Mouse (Mus musculus): Measurements from ENCODE around the gene Odf3l2. TPM values are rescaled to one million over a fixed set of nuclear protein-coding genes. Genes with fewer than 3 reads are reported as not detected.

Gene Odf3l2
- total RNA-seq, 2 experiments from 2014 or later: 0.27 TPM; not detected in 1

DNA sequence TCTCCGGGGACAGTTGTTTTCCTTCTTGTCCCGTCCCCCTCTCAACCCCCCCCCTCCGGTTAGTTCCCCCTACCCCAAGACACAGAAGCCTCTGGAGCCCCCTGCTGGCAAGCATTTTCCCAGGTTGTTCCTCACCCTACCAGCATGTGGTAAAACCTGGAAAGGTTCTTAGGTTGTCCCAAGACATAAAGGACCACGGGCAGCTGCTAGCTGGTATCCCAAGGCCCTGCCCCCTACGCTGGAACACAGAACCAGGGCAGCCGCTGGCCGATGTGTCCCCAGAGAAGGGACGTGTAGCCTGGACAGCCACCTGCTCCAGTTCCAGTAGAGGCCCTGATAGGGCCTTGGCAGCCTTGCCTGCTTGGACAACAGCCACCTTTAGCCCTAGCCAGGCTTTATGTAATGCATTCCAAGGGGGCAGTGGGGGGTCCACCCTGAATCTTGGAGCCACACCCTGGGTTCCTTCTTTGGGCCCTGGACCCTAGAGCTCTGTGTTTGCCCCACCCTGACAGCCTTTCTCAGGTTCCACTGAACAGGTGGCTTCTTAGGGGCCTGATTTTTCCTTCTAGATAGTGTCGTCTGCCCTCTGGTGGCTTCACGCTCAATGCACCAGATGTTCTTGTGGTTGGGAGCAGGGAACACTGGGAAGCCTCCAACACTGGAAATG lies 37.5 kb upstream of the Odf3l2 start:
- Histone ChIP-seq H3K27ac (peak overlapping the region; percentile 77), H3K4me3 (peak overlapping the region; percentile 63)
- TF ChIP-seq CTCF (IDR thresholded peaks at IDR 0.05): peak; percentile 42
- intact Hi-C loops (cut with DNase I): no loop called here
- DNase-seq (ENCODE audit: extremely low spot score in 1 of 2, low spot score in 2 of 2): no peak

DNA sequence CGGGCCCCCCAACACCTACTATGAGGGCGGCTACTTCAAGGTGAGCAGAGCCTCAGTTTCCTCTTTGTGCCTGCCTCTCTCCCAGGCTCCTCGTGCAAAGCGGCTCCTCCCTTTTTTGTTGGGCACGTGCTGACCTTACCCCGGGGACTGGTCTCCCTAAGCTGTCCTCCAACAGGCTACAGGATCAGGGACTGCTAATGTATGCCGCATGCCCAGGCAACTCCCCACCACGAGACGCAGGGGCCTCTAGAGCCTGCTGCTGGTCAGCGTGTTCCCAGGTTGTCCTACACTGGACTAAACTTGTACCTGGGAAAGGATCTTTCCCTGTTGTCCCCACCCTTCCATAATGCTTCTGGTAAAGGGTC lies 37.0 kb upstream of the Odf3l2 start:
- Histone ChIP-seq H3K27ac (peak overlapping the region; percentile 77), H3K4me3 (peak overlapping the region; percentile 63)
- TF ChIP-seq CTCF (IDR thresholded peaks at IDR 0.05): no peak
- no peak for DNase-seq (ENCODE audit: extremely low spot score in 1 of 2, low spot score in 2 of 2)
- intact Hi-C loops (cut with DNase I): no loop called here

DNA sequence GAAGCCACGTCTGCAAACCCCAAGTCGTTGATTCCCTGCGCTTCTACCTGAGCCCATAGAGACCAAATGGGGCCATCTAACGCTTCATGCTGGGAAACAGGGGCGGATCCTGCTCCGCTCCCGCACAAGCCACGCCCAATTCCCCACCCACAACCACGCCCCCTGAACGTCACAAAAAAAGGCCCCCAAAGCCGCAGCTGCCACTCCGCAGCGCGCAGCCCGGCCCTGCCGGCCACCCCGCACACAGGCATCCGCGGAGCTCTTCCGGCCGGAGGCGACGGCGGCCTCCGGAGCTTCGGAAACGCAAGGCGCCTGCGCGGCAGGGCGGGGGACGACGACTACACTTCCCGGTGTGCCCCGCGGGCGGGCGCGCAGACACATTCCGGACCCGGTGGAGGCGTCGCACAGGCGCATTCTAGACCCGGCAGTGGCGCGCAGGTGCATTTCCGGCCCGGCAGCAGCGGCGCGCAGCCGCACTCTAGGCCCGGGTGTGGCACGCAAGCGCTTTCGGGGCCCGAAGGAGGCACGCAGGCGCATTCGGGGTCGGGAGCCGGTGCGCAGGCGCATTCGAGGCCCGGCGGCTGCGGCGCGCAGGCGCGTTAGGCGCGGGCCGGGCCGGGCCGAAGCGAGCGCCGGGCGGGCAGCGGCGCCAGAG lies 36.2 kb upstream of the Odf3l2 start, which contains the start of gene Cdc34:
Gene Cdc34 (plus strand): TSS at position 605 of the 655 bp plus-strand sequence.
- DNase-seq (ENCODE audit: extremely low spot score in 1 of 2, low spot score in 2 of 2): peak; percentile 99 to 100
- intact Hi-C loops (cut with DNase I): loop anchor here (1.0 kb wide), 1 partner anchor 12 kb away; the partner anchor contains the start of gene Tpgs1
- H3K4me3 ChIP-seq: peak within 1 kb of the TSS; percentile 63
- peak; percentile 41 for TF ChIP-seq CTCF (IDR thresholded peaks at IDR 0.05)
- H3K27ac ChIP-seq: peak within 1 kb of the TSS; percentile 85

- no peak for DNase-seq (ENCODE audit: extremely low spot score in 1 of 2, low spot score in 2 of 2)
- Histone ChIP-seq H3K4me3 (peak overlapping the region; percentile 47), H3K27ac (peak overlapping the region; percentile 85)
- intact Hi-C loops (cut with DNase I): loop anchor here (1.0 kb wide), 1 partner anchor 12 kb away; the partner anchor contains the start of gene Tpgs1
- no peak for TF ChIP-seq CTCF (IDR thresholded peaks at IDR 0.05)
These were observed 35.3 kb upstream of the Odf3l2 start for GRCm38 (mm10) chr10:79680606-79681495.

DNA sequence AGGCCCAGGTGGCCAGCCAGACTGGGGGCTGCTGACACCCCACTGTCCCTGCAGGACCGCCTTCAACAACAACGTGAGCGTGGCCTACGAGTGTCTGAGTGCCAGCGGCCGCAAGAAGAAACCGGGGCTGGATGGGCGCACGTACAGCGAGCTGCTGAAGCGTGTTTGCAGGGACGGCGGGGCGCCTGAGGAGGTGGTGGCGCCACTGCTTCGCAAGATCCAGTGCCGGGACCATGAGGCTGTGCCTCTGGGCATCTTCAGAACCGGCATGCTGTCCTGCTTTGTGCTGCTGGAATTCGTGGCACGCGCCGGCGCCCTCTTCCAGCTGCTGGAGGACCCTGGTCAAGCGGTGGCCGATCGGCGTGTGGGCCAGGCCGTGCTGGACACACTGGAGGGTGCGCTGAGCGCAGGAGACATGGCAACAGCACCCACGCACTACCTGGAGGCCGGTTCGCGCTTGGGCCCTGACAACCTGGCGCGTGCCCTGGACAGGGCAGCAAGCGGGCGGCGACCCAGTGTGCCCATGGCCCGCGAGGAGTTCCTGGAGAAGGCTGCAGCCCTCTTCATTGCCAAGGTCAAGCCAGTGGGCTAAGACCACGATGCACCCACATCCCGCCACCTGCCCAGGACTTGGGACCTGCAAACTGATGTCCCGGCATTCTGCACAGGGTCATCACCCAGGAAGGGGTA lies 30.0 kb upstream of the Odf3l2 start:
- DNase-seq (ENCODE audit: extremely low spot score in 1 of 2, low spot score in 2 of 2): no peak
- no peak for TF ChIP-seq CTCF (IDR thresholded peaks at IDR 0.05)
- H3K27ac ChIP-seq: no peak overlapping the region
- no peak overlapping the region for H3K4me3 ChIP-seq
- intact Hi-C loops (cut with DNase I): no loop called here

DNA sequence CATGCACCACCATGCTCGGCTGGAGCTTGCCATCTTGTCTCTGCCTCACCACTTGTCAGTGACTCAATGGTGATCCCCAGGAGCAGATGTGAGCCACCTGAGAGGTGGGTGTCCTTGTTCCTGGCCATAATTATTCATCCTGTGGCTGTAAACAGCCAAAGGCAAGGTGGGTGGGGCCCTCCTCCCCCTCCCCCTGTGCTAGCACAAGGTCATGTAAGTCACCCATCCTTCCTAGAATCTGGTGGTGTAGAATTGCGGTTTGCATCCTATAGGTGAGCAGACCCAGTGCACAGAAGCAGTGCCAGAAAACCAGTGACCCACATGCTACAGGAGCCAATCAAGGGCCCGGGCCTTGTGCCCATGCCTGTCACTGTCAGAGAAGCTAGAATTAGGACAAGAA lies 27.5 kb upstream of the Odf3l2 start:
- Histone ChIP-seq H3K4me3 (no peak overlapping the region), H3K27ac (no peak overlapping the region)
- intact Hi-C loops (cut with DNase I): no loop called here
- TF ChIP-seq CTCF (IDR thresholded peaks at IDR 0.05): no peak
- no peak for DNase-seq (ENCODE audit: extremely low spot score in 1 of 2, low spot score in 2 of 2)

DNA sequence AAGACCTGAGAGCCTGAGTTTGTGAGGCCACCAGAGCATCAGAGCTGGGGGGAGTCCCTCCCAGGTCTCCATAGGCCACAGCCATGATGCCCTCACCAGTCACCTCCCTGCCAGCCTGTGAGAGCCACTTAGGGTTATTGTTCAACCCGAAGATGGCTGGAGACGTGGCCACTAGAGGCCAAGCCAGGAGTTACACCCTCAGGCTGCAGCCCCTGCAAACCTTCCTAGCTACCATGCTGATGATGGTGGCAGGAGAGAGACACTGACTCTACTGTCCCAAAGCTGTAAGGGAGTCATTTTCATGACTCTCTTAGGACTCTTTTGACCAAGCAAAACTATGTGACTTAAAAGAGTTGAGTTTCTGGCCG lies 26.5 kb upstream of the Odf3l2 start:
- no peak overlapping the region for H3K4me3 ChIP-seq
- intact Hi-C loops (cut with DNase I): no loop called here
- TF ChIP-seq CTCF (IDR thresholded peaks at IDR 0.05): no peak; the same call in 1 of the 2 replicates
- no peak for DNase-seq (ENCODE audit: extremely low spot score in 1 of 2, low spot score in 2 of 2)
- H3K27ac ChIP-seq: no peak overlapping the region

DNA sequence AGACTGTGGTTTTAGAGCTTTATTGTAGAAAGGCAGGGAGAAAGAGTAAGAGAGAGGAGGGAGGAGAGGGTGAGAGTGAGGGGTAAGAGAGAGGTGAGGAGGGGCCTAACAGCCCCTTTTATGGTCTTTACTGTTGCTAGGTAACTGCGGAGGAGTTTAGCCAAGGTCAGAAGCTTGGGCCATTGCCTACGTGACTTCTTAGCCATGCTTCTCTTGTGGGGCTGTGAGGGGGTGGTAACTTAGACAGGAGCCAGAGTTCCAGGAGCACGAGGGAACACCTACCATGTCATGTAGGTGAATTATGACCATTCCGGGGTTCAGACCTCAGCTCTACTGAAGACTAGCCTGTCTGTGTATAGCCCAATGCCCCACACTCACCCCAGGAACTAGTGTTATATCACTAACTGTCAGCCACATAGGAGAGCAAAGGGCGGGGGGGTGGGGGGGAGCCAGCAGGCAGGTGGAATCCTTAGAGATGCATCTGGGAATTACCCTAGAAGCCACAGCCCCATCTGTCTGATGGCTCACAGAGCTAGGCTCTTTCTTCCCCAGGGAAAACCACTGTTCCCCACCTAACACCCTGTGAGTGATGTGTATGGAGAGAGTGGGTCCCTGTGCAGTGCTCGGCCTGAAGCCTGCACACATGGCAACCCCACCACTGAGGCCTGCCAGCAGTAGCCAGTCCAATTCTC lies 26.0 kb upstream of the Odf3l2 start:
- DNase-seq (ENCODE audit: extremely low spot score in 1 of 2, low spot score in 2 of 2): no peak
- intact Hi-C loops (cut with DNase I): no loop called here
- Histone ChIP-seq H3K27ac (no peak overlapping the region), H3K4me3 (no peak overlapping the region)
- TF ChIP-seq CTCF (IDR thresholded peaks at IDR 0.05): no peak

- TF ChIP-seq CTCF (IDR thresholded peaks at IDR 0.05): no peak
- peak overlapping the region; percentile 99 for H3K27ac ChIP-seq
These were observed 24.7 kb upstream of the Odf3l2 start for GRCm38 (mm10) chr10:79670071-79670888.

DNA sequence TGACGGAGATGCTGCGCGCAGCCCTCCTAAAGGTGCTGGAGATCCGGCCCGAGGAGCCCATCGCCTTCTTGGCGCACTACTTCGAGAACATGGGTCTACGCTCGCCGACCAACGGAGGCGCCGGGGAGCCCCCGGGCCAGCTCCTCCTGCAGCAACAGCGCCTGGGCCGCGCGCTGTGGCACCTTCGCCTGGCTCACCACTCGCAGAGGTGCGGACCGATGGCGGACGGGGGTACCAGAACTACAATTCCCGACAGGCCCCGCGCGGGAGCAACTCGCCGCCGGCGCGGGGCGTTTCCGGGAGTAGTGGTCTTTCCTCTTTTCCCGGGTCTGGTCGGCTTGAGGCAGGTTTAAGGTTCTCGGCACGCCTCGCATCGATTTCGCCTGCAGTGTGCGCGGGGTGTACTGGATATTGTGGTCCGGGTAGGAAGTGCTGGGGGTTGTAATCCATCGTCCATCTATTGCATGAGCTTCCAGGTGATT lies 24.1 kb upstream of the Odf3l2 start:
- TF ChIP-seq CTCF (IDR thresholded peaks at IDR 0.05): no peak

More at GRCm38 (mm10) chr10:79670071-79670888, 24.7 kb upstream of the Odf3l2 start:
- no peak for DNase-seq (ENCODE audit: extremely low spot score in 1 of 2, low spot score in 2 of 2)
- H3K4me3 ChIP-seq: peak overlapping the region; percentile 94
- intact Hi-C loops (cut with DNase I): no loop called here

More for the DNA sequence above, 24.1 kb upstream of the Odf3l2 start:
- intact Hi-C loops (cut with DNase I): loop anchor here (1.0 to 10.0 kb wide), 3 partner anchors 12 to 1235 kb away; partner anchors contain the start of gene Ccdc105
- DNase-seq (ENCODE audit: extremely low spot score in 1 of 2, low spot score in 2 of 2): peak; percentile 80
- Histone ChIP-seq H3K4me3 (peak overlapping the region; percentile 94), H3K27ac (peak overlapping the region; percentile 99)

Data from left cerebral cortex, adult 2 months (tissue).